Mouse (Mus musculus) pancreas, adult 10 weeks (tissue): ENCODE measurements around the gene Kmt2b. TPM values are rescaled to one million over a fixed set of nuclear protein-coding genes. Genes with fewer than 3 reads are reported as not detected.

Experiments
- polyA plus RNA-seq: library from polyadenylated mRNA; stranded (reverse); fragments of 350-450 nt; fragmentation: Illumina TruSeq; extraction: RNeasy Lipid Tissue Mini Kit (QIAGEN cat#74804); gene quantifications from one replicate; pipeline ENCODE4 v1.2.3, GENCODE M21; 2015; ENCODE audit warnings: low read depth, low replicate concordance; ENCODE audit not compliant: insufficient read depth

Kmt2b gene
- polyA plus RNA-seq, result 13.3 TPM

GRCm38 (mm10) chr7:30588676-30589434 is at the start of gene Kmt2b:
Gene Kmt2b, minus strand, starts transcription at chr7:30588726.

GRCm38 (mm10) chr7:30635752-30636151 is 47.2 kb upstream of the Kmt2b start, which contains the start of gene Etv2:
Gene Etv2, minus strand, starts transcription at chr7:30635852.

GRCm38 (mm10) chr7:30625530-30626384 is 37.2 kb upstream of the Kmt2b start, which contains the start of gene Cox6b1:
Gene Cox6b1, minus strand, starts transcription at chr7:30626151.

GRCm38 (mm10) chr7:30612654-30613402 is 24.3 kb upstream of the Kmt2b start, which contains the start of gene Upk1a:
Gene Upk1a, minus strand, starts transcription at chr7:30612847.

GRCm38 (mm10) chr7:30598786-30599185 is 10.3 kb upstream of the Kmt2b start, which contains the start of gene Zbtb32:
Gene Zbtb32, minus strand, starts transcription at chr7:30598909.

GRCm38 (mm10) chr7:30564970-30565571 is 23.5 kb downstream of the Kmt2b start, which contains the start of gene Igflr1:
Gene Igflr1, plus strand, starts transcription at chr7:30565427.

GRCm38 (mm10) chr7:30563117-30563905 is 25.2 kb downstream of the Kmt2b start, which contains the start of the genes U2af1l4, Gm49396 and Psenen:
Gene U2af1l4, plus strand, starts transcription at chr7:30563301.
Gene Gm49396, plus strand, starts transcription at chr7:30563344.
Gene Psenen, minus strand, starts transcription at chr7:30563627.

GRCm38 (mm10) chr7:30559443-30559954 is 29.0 kb downstream of the Kmt2b start, which contains the start of gene Lin37:
Gene Lin37, minus strand, starts transcription at chr7:30559838.

GRCm38 (mm10) chr7:30552102-30553020 is 36.2 kb downstream of the Kmt2b start, which contains the start of the genes Hspb6 and Proser3:
Gene Hspb6, plus strand, starts transcription at chr7:30552178.
Gene Proser3, minus strand, starts transcription at chr7:30552299.

GRCm38 (mm10) chr7:30534633-30535577 is 53.6 kb downstream of the Kmt2b start, which contains the start of gene Arhgap33:
Gene Arhgap33, minus strand, starts transcription at chr7:30535060.

Other genes starting within 250 kb of the Kmt2b start
- gene Lrfn3, start 226.0 kb downstream of the Kmt2b start, polyA plus RNA-seq, result 2.2 TPM
- 19.8 TPM for gene Tyrobp, start 175.0 kb downstream of the Kmt2b start, polyA plus RNA-seq
- not detected for gene Hcst, start 168.9 kb downstream of the Kmt2b start, polyA plus RNA-seq
- gene Nfkbid, start 167.0 kb downstream of the Kmt2b start, polyA plus RNA-seq, result 0.81 TPM
- gene Aplp1, start 143.2 kb downstream of the Kmt2b start, polyA plus RNA-seq, result 34.1 TPM
- 2.1 TPM for gene Kirrel2, start 131.0 kb downstream of the Kmt2b start, polyA plus RNA-seq
- gene Nphs1, start 130.4 kb downstream of the Kmt2b start, polyA plus RNA-seq, result 42.1 TPM
- gene Prodh2, start 95.1 kb downstream of the Kmt2b start, polyA plus RNA-seq, result not detected
- 2.0 TPM for gene Arhgap33, start 53.7 kb downstream of the Kmt2b start, polyA plus RNA-seq
- 4.7 TPM for gene Hspb6, start 36.5 kb downstream of the Kmt2b start, polyA plus RNA-seq
- 3.7 TPM for gene Proser3, start 36.4 kb downstream of the Kmt2b start, polyA plus RNA-seq
- gene Lin37, start 28.9 kb downstream of the Kmt2b start, polyA plus RNA-seq, result 63.0 TPM
- 5.9 TPM for gene U2af1l4, start 25.4 kb downstream of the Kmt2b start, polyA plus RNA-seq
- 6.8 TPM for gene Gm49396, start 25.4 kb downstream of the Kmt2b start, polyA plus RNA-seq
- 57.9 TPM for gene Psenen, start 25.1 kb downstream of the Kmt2b start, polyA plus RNA-seq
- gene Igflr1, start 23.3 kb downstream of the Kmt2b start, polyA plus RNA-seq, result 8.7 TPM
- not detected for gene Zbtb32, start 10.2 kb upstream of the Kmt2b start, polyA plus RNA-seq
- gene Upk1a, start 24.1 kb upstream of the Kmt2b start, polyA plus RNA-seq, result not detected
- 125 TPM for gene Cox6b1, start 37.4 kb upstream of the Kmt2b start, polyA plus RNA-seq
- not detected for gene Etv2, start 47.1 kb upstream of the Kmt2b start, polyA plus RNA-seq
- 13.4 TPM for gene Rbm42, start 61.6 kb upstream of the Kmt2b start, polyA plus RNA-seq
- 5.9 TPM for gene Haus5, start 76.3 kb upstream of the Kmt2b start, polyA plus RNA-seq
- gene Pmis2, start 82.9 kb upstream of the Kmt2b start, polyA plus RNA-seq, result not detected
- not detected for gene 2200002J24Rik, start 110.2 kb upstream of the Kmt2b start, polyA plus RNA-seq
- gene Atp4a, start 123.5 kb upstream of the Kmt2b start, polyA plus RNA-seq, result 0.65 TPM
- 89.1 TPM for gene Tmem147, start 140.8 kb upstream of the Kmt2b start, polyA plus RNA-seq
- gene Gapdhs, start 155.0 kb upstream of the Kmt2b start, polyA plus RNA-seq, result not detected
- gene Sbsn, start 162.7 kb upstream of the Kmt2b start, polyA plus RNA-seq, result 11.2 TPM
- 10.9 TPM for gene Dmkn, start 175.0 kb upstream of the Kmt2b start, polyA plus RNA-seq
- not detected for gene Krtdap, start 199.2 kb upstream of the Kmt2b start, polyA plus RNA-seq
- gene Ffar2, start 235.0 kb upstream of the Kmt2b start, polyA plus RNA-seq, result 1.1 TPM